Mouse (Mus musculus): ENCODE results near the gene Kif5a.

Gene Kif5a

GRCm38 (mm10) chr10:127291881-127292638 lies 28.9 kb upstream of the Kif5a start:
- TF ChIP-seq GATA4 (IDR thresholded peaks at IDR 0.05; ENCODE audit: insufficient replicate concordance, low read length) = no peak

GRCm38 (mm10) chr10:127290930-127291880 lies 28.1 kb upstream of the Kif5a start:
- TF ChIP-seq GATA4 (IDR thresholded peaks at IDR 0.05; ENCODE audit: insufficient replicate concordance, low read length) = no peak

GRCm38 (mm10) chr10:127290307-127290929 lies 27.3 kb upstream of the Kif5a start:
- TF ChIP-seq GATA4 (IDR thresholded peaks at IDR 0.05; ENCODE audit: insufficient replicate concordance, low read length) = peak; percentile 94; the same call in 1 of the 2 replicates

GRCm38 (mm10) chr10:127289573-127290191 lies 26.5 kb upstream of the Kif5a start:
- peak; percentile 82; the same call in 1 of the 2 replicates for TF ChIP-seq GATA4 (IDR thresholded peaks at IDR 0.05; ENCODE audit: insufficient replicate concordance, low read length)

GRCm38 (mm10) chr10:127288800-127289572 lies 25.8 kb upstream of the Kif5a start, which contains the start of gene Mbd6:
Mbd6 (minus strand) TSS chr10:127289018.
- TF ChIP-seq GATA4 (IDR thresholded peaks at IDR 0.05; ENCODE audit: insufficient replicate concordance, low read length) = peak; percentile 57; the same call in 1 of the 2 replicates

- no peak for TF ChIP-seq GATA4 (IDR thresholded peaks at IDR 0.05; ENCODE audit: insufficient replicate concordance, low read length)
Observed at GRCm38 (mm10) chr10:127288328-127288799, 25.2 kb upstream of the Kif5a start.

GRCm38 (mm10) chr10:127287936-127288293 lies 24.8 kb upstream of the Kif5a start:
- no peak for TF ChIP-seq GATA4 (IDR thresholded peaks at IDR 0.05; ENCODE audit: insufficient replicate concordance, low read length)

- no peak for TF ChIP-seq GATA4 (IDR thresholded peaks at IDR 0.05; ENCODE audit: insufficient replicate concordance, low read length)
Observed at GRCm38 (mm10) chr10:127287271-127287935, 24.3 kb upstream of the Kif5a start.

GRCm38 (mm10) chr10:127286730-127287129 lies 23.6 kb upstream of the Kif5a start:
- TF ChIP-seq GATA4 (IDR thresholded peaks at IDR 0.05; ENCODE audit: insufficient replicate concordance, low read length) = no peak

GRCm38 (mm10) chr10:127286194-127286593 lies 23.0 kb upstream of the Kif5a start:
- no peak for TF ChIP-seq GATA4 (IDR thresholded peaks at IDR 0.05; ENCODE audit: insufficient replicate concordance, low read length)

GRCm38 (mm10) chr10:127285644-127286043 lies 22.5 kb upstream of the Kif5a start:
- no peak for TF ChIP-seq GATA4 (IDR thresholded peaks at IDR 0.05; ENCODE audit: insufficient replicate concordance, low read length)

- no peak for TF ChIP-seq GATA4 (IDR thresholded peaks at IDR 0.05; ENCODE audit: insufficient replicate concordance, low read length)
Observed at GRCm38 (mm10) chr10:127284724-127285500, 21.8 kb upstream of the Kif5a start.

Measured in liver, adult (tissue).